Mouse (Mus musculus): ENCODE results near the gene Ly6g5b. TPM values are rescaled to one million over a fixed set of nuclear protein-coding genes. Genes with fewer than 3 reads are reported as not detected.
A peak's percentile ranks its signal among the peaks of the same experiment; 100 is the strongest.

The Ly6g5b gene
- polyA plus RNA-seq, 1 experiment from 2014 or later: 0.81 TPM

DNA sequence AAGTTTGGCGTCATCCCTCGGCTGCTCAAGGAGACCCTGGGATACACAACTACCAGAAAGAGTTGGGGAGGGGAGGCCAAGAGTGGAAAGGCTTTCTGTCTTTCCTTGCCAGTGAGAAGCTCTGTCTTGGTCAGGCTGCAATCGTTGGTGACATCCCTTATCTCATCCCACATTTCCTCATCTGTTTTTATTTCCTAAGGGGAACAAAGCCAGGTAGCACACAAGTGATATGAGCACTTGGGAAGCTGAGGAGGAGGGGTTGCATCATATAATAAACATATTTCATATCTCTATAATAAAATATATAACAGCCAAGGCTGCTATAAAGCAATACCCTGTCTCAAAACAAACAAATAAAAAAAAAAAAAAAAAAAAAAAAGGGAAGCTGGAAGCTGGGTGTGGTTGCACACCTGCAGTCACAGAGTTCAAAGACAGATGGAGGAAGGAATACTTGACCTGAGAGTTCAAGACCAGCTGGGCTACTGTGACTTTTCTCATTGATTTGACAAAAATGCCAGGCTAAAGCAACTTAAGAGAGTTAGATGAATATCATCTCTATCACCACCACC, 31.2 kb downstream of the Ly6g5b start:
- WGBS (ENCODE audit: insufficient replicate concordance): 39% methylated on average over 3 of the region's 3 CpGs
- ATAC-seq: no peak
- peaks cover 40% of the 10 kb centered on the region for H3K4me1 ChIP-seq
- H3K9ac ChIP-seq: no peak overlapping the region
- no peaks in the 10 kb centered on the region for H3K9me3 ChIP-seq (replicated peaks)
- H3K4me3 ChIP-seq: no peak overlapping the region
- 0 out of 2 replicates have a peak, but pooled peaks cover 4% of the 10 kb centered on the region for H3K27me3 ChIP-seq (replicated peaks)
- H3K4me2 ChIP-seq: no peak overlapping the region
- no peak overlapping the region for H3K27ac ChIP-seq
- no peaks in the 10 kb centered on the region for H3K36me3 ChIP-seq

- peaks cover 9% of the 10 kb centered on the region for H3K27me3 ChIP-seq (replicated peaks)
- no peaks in the 10 kb centered on the region for H3K36me3 ChIP-seq
- ATAC-seq: no peak
- peak overlapping the region; percentile 12; the same call in 1 of the 2 replicates for H3K27ac ChIP-seq
- H3K4me2 ChIP-seq: no peak overlapping the region
- H3K4me1 ChIP-seq: peaks cover 46% of the 10 kb centered on the region
- no peaks in the 10 kb centered on the region for H3K9me3 ChIP-seq (replicated peaks)
- WGBS (ENCODE audit: insufficient replicate concordance): 78% methylated on average over 16 of the region's 16 CpGs
- H3K4me3 ChIP-seq: no peak overlapping the region
- H3K9ac ChIP-seq: no peak overlapping the region
These were observed 32.2 kb downstream of the Ly6g5b start for GRCm38 (mm10) chr17:35082841-35083576.

DNA sequence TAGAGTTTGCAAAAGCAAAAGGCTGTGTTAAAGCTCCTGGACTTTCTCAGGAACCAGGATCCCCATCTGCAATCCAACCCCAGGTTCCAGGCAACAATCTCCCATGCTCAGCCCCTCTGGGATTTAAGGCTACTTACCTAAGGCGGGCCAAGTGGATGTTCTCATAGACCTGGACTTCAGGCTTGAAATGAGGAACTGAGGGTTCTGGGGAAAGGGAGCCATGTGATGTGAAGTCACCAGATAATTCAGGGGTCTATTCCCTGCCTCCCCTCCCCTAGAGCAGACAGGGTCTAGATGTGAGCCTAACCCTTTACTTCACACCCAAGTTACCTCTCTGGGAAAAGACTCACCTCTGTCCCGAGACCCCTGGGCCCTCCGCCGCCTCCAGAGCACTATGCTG, 34.5 kb downstream of the Ly6g5b start:
- Histone ChIP-seq H3K4me1 (peaks cover 66% of the 10 kb centered on the region), H3K4me3 (no peak overlapping the region), H3K9me3 (replicated peaks) (no peaks in the 10 kb centered on the region), H3K36me3 (no peaks in the 10 kb centered on the region), H3K27ac (peak overlapping the region; percentile 83), H3K9ac (peak overlapping the region; percentile 62), H3K27me3 (replicated peaks) (peaks cover 27% of the 10 kb centered on the region), H3K4me2 (peak overlapping the region; percentile 70)
- WGBS (ENCODE audit: insufficient replicate concordance): 87% methylated on average over 4 of the region's 4 CpGs
- no peak for ATAC-seq

DNA sequence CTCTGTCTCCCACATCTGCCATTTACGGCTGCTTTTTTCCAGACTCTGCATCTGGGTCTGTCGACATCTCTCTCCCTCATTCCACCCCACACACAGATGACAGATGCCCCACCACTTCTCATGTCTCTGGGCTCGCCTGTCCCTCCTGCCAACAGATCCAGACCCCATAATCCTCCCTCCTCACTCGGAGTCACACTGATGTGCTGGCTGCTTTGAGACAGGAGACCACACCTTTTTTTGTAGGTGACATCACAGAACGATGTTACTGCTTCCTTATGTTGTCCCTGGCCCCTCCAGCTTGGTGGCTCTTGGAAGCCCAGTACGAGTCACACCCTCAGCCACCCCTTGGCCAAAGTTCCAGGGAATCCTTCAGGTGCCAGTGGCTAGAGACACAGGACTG, 35.0 kb downstream of the Ly6g5b start:
- no peaks in the 10 kb centered on the region for H3K36me3 ChIP-seq
- peak overlapping the region; percentile 62 for H3K9ac ChIP-seq
- WGBS (ENCODE audit: insufficient replicate concordance): 20% methylated on average over 6 of the region's 6 CpGs
- H3K27me3 ChIP-seq (replicated peaks): peaks cover 27% of the 10 kb centered on the region
- H3K4me1 ChIP-seq: peaks cover 62% of the 10 kb centered on the region
- H3K27ac ChIP-seq: peak overlapping the region; percentile 83
- peak overlapping the region; percentile 70 for H3K4me2 ChIP-seq
- peak overlapping the region; percentile 29 for H3K4me3 ChIP-seq
- ATAC-seq: peak; percentile 50
- H3K9me3 ChIP-seq (replicated peaks): no peaks in the 10 kb centered on the region

DNA sequence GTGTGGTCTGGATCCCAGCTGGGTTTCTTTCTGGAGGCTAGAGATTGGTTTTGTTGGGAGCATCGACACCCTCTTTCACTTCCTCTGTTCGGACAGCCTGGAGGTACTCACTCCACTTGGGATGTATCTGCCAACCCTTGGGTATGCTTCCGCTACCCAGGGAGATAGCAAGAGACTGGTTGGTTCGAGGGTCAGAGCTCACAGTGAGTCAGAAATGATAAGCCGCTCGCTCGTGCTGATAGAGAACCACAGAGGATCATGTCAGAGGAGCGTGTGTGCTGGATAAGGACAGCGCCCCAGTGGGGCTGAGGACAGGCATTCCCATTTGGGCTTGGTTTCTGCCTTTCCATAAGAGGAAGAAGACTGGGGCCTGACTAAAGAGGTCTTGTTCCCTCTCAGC, 35.5 kb downstream of the Ly6g5b start:
- Histone ChIP-seq H3K4me2 (peak overlapping the region; percentile 70), H3K4me3 (peak overlapping the region; percentile 29), H3K27me3 (replicated peaks) (peaks cover 31% of the 10 kb centered on the region), H3K27ac (peak overlapping the region; percentile 83), H3K36me3 (no peaks in the 10 kb centered on the region), H3K9ac (peak overlapping the region; percentile 62), H3K9me3 (replicated peaks) (no peaks in the 10 kb centered on the region), H3K4me1 (peaks cover 57% of the 10 kb centered on the region)
- WGBS (ENCODE audit: insufficient replicate concordance): 6% methylated on average over 9 of the region's 9 CpGs
- ATAC-seq: peak; percentile 97

GRCm38 (mm10) chr17:35077786-35078233, 37.4 kb downstream of the Ly6g5b start, which contains the start of gene Ly6g6d:
Gene Ly6g6d (minus strand): TSS chr17:35078065.
- Histone ChIP-seq H3K27me3 (replicated peaks) (peaks cover 40% of the 10 kb centered on the region), H3K9ac (no peak within 1 kb of the TSS; the same call in 1 of the 2 replicates), H3K4me3 (no peak within 1 kb of the TSS), H3K4me1 (peaks cover 60% of the 10 kb centered on the region), H3K4me2 (peak within 1 kb of the TSS; percentile 30), H3K9me3 (replicated peaks) (no peaks in the 10 kb centered on the region), H3K27ac (peak within 1 kb of the TSS; percentile 83; the same call in 1 of the 2 replicates), H3K36me3 (no peaks in the 10 kb centered on the region)
- 19% methylated on average over 14 of the region's 14 CpGs for WGBS (ENCODE audit: insufficient replicate concordance)
- ATAC-seq: no peak

GRCm38 (mm10) chr17:35077285-35077684, 37.9 kb downstream of the Ly6g5b start:
- Histone ChIP-seq H3K4me3 (no peak overlapping the region), H3K27me3 (replicated peaks) (peaks cover 40% of the 10 kb centered on the region), H3K9me3 (replicated peaks) (no peaks in the 10 kb centered on the region), H3K27ac (0 out of 2 replicates have a peak overlapping the region, but pooled peaks have one; percentile 2), H3K9ac (no peak overlapping the region), H3K4me1 (peaks cover 60% of the 10 kb centered on the region), H3K36me3 (no peaks in the 10 kb centered on the region), H3K4me2 (peak overlapping the region; percentile 30; the same call in 1 of the 2 replicates)
- 38% methylated on average over 2 of the region's 2 CpGs for WGBS (ENCODE audit: insufficient replicate concordance)
- ATAC-seq: no peak

DNA sequence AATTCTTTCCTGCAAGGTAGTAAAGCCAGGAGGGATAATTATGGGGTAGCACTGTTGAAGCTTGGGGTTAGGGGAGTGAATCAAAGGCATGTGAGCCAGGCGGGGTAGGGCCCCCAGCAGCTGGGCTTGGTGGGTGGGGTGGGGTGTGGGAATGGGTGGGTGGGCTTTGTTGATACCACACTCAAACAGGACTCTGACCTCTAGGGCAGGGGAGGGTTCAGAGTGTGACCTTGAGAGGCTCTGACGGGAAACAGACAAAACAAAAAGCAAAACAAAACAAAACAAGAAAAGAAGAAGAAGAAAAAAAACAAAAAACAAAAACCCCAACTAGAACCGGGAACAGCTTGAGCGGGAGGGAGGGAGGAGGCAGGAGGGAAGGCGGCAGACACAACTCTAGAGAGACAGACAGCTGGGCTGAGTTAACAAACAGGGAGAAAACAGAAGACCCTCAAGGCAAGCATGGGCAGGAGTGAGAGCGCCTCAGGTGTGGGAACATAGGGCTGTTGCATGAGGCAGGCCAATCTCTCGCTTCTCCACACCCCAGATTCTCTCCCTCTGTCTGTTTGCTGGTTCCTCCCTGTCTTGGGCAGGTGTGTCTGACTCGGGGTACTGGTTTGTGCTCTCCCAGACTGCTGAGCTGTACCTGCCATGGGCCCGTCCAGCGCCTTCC, 38.6 kb downstream of the Ly6g5b start, which contains the start of gene Ly6g6e:
TSS of gene Ly6g6e (plus strand) at position 396 of the 670 bp plus-strand sequence.
- Histone ChIP-seq H3K9me3 (replicated peaks) (no peaks in the 10 kb centered on the region), H3K4me3 (no peak within 1 kb of the TSS), H3K4me1 (peaks cover 57% of the 10 kb centered on the region), H3K27ac (0 out of 2 replicates have a peak within 1 kb of the TSS, but pooled peaks have one; percentile 2), H3K9ac (no peak within 1 kb of the TSS), H3K4me2 (peak within 1 kb of the TSS; percentile 30), H3K36me3 (no peaks in the 10 kb centered on the region), H3K27me3 (replicated peaks) (peaks cover 40% of the 10 kb centered on the region)
- 38% methylated on average over 10 of the region's 10 CpGs for WGBS (ENCODE audit: insufficient replicate concordance)
- no peak for ATAC-seq

DNA sequence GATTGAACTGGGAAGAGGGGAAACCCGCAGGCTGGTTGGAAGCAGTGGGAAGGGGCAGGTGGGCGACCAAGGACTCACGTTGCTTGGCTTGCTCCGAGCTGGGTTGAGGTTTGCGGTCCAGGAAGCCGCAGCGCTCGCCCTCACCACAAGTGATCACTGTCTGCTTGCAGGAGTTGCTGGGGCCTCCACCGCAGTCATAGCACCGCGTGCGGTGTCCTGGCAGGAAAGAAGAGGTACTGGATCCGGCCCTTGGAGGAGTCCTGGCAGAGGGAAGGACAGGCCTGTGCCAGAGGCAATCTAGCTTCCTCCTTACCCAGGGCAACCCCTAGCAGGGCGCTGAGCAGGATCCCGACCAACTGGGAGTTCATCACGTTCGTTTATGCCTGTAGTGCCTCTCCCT, 41.1 kb downstream of the Ly6g5b start:
- Histone ChIP-seq H3K27me3 (replicated peaks) (peaks cover 46% of the 10 kb centered on the region), H3K27ac (no peak overlapping the region), H3K4me1 (peaks cover 36% of the 10 kb centered on the region), H3K4me2 (no peak overlapping the region), H3K4me3 (no peak overlapping the region), H3K36me3 (no peaks in the 10 kb centered on the region), H3K9me3 (replicated peaks) (no peaks in the 10 kb centered on the region), H3K9ac (no peak overlapping the region)
- WGBS (ENCODE audit: insufficient replicate concordance): 24% methylated on average over 17 of the region's 17 CpGs
- ATAC-seq: no peak

DNA sequence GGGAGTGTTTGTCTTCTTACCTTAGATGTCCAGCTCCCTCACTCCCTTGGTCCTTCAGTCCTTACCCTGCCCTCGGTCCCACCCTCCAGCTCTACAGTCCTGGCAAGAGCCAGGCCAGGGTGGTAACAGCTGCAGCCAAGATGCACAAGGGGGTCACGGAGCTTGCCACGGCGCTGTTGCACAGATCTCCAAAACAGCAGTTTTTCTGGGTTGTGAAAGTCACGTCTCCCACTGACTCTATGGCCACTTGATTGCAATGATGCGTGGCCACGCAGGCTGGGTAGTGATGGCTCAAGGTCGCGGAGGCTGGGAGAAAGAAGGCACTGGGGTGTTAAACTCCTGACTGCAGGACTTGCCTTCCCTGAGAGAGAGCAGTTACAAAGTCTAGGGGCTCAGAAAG, 43.8 kb downstream of the Ly6g5b start:
- no peak overlapping the region for H3K4me2 ChIP-seq
- peaks cover 13% of the 10 kb centered on the region for H3K4me1 ChIP-seq
- H3K36me3 ChIP-seq: no peaks in the 10 kb centered on the region
- H3K27ac ChIP-seq: no peak overlapping the region
- peaks cover 54% of the 10 kb centered on the region for H3K27me3 ChIP-seq (replicated peaks)
- ATAC-seq: no peak
- no peak overlapping the region for H3K4me3 ChIP-seq
- WGBS (ENCODE audit: insufficient replicate concordance): 73% methylated on average over 9 of the region's 9 CpGs
- no peaks in the 10 kb centered on the region for H3K9me3 ChIP-seq (replicated peaks)
- no peak overlapping the region for H3K9ac ChIP-seq

- Histone ChIP-seq H3K36me3 (no peaks in the 10 kb centered on the region), H3K9ac (no peak overlapping the region; the same call in 1 of the 2 replicates), H3K27ac (no peak overlapping the region), H3K27me3 (replicated peaks) (peaks cover 58% of the 10 kb centered on the region), H3K4me3 (no peak overlapping the region), H3K9me3 (replicated peaks) (no peaks in the 10 kb centered on the region), H3K4me2 (no peak overlapping the region), H3K4me1 (peaks cover 14% of the 10 kb centered on the region)
- 45% methylated on average over 6 of the region's 6 CpGs for WGBS (ENCODE audit: insufficient replicate concordance)
- ATAC-seq: no peak
These were observed 44.5 kb downstream of the Ly6g5b start for GRCm38 (mm10) chr17:35070556-35071229.
